Mouse (Mus musculus) CH12.LX (cell line): ENCODE measurements around the gene Pgr. TPM values are rescaled to one million over a fixed set of nuclear protein-coding genes. Genes with fewer than 3 reads are reported as not detected.
A peak's percentile ranks its signal among the peaks of the same experiment; 100 is the strongest.

Experiments
- DNase-seq: peaks from one replicate; pipeline ENCODE4 v3.0.0-alpha.2; 2013; ENCODE audit errors: extremely low read depth
- H3K27ac ChIP-seq: 2 replicates; pipeline ENCODE4 v1.5.1; 2012; ENCODE audit warnings: low read depth, mild to moderate bottlenecking, control low read depth, moderate library complexity; ENCODE audit not compliant: insufficient read depth
- H3K27me3 ChIP-seq: replicated peaks from 2 replicates; pipeline ENCODE3; 2012; ENCODE audit warnings: inconsistent platforms
- H3K36me3 ChIP-seq, 2 experiments: replicated peaks in 1 of 2; 2 replicates each; pipeline versions ENCODE3 to v1.6.1; 2012; ENCODE audit warnings: inconsistent platforms in 1 of 2, low read length in 1 of 2, mild to moderate bottlenecking in 1 of 2, mixed read lengths in 1 of 2, moderate library complexity in 1 of 2; ENCODE audit not compliant: control insufficient read depth in 1 of 2, insufficient read depth in 1 of 2
- H3K4me1 ChIP-seq, 2 experiments: 2 replicates each; pipeline ENCODE4 v1.6.1; 2012; ENCODE audit warnings: inconsistent platforms in 1 of 2, moderate library complexity in 1 of 2; ENCODE audit not compliant: insufficient read depth in 2 of 2, control insufficient read depth in 1 of 2
- H3K4me2 ChIP-seq: 2 replicates; pipeline ENCODE4 v1.6.1; 2012; ENCODE audit warnings: low read depth, mild to moderate bottlenecking, control low read depth; ENCODE audit not compliant: poor library complexity, insufficient read depth, severe bottlenecking
- H3K4me3 ChIP-seq, 3 experiments: fragments of 150-350 bp in 1 of 3; sonication (generic) in 1 of 3; replicated peaks in 1 of 3; 2 replicates each; pipeline versions ENCODE3 to v1.5.1; 2011 to 2012; ENCODE audit warnings: low read depth in 2 of 3, low read length in 2 of 3, mild to moderate bottlenecking in 2 of 3, moderate library complexity in 2 of 3, control low read depth in 1 of 3, improper control_type of control experiment in 1 of 3, inconsistent platforms in 1 of 3, mixed read lengths in 1 of 3; ENCODE audit not compliant: poor library complexity in 1 of 3
- H3K79me2 ChIP-seq: replicated peaks from 2 replicates; pipeline ENCODE4 v1.6.1; 2012; ENCODE audit warnings: mild to moderate bottlenecking, moderate library complexity; ENCODE audit not compliant: control insufficient read depth, poor library complexity, insufficient read depth, severe bottlenecking; ENCODE audit errors: extremely low read depth
- H3K9ac ChIP-seq: 2 replicates; pipeline ENCODE4 v1.6.1; 2012; ENCODE audit warnings: low read depth, mild to moderate bottlenecking, control low read depth, moderate library complexity; ENCODE audit not compliant: insufficient read depth
- H3K9me3 ChIP-seq: replicated peaks from 2 replicates; pipeline ENCODE3; 2012; ENCODE audit warnings: low read length, inconsistent platforms, mixed read lengths
- CTCF ChIP-seq, 2 experiments: IDR thresholded peaks in 1 of 2; conservative IDR thresholded peaks in 1 of 2; 2 replicates each; pipeline ENCODE4 v1.5.1; 2011 to 2012; ENCODE audit warnings: low read depth in 2 of 2, low read length in 2 of 2, improper control_type of control experiment in 1 of 2, inconsistent platforms in 1 of 2, mild to moderate bottlenecking in 1 of 2, moderate library complexity in 1 of 2
- E2F4 ChIP-seq: IDR thresholded peaks from 2 replicates; pipeline ENCODE4 v1.6.1; 2011; ENCODE audit warnings: low read depth, low read length, improper control_type of control experiment; ENCODE audit not compliant: insufficient replicate concordance
- MEF2A ChIP-seq: IDR thresholded peaks from 2 replicates; pipeline ENCODE4 v1.6.1; 2014; ENCODE audit warnings: low read depth, mild to moderate bottlenecking, inconsistent platforms, low read length, improper control_type of control experiment, borderline replicate concordance
- MYC ChIP-seq: IDR thresholded peaks from 2 replicates; pipeline ENCODE4 v1.6.1; 2011; ENCODE audit warnings: low read depth, mild to moderate bottlenecking, improper control_type of control experiment, low read length
- RAD21 ChIP-seq: IDR thresholded peaks from 2 replicates; pipeline ENCODE4 v1.6.1; 2011; ENCODE audit warnings: low read depth, mild to moderate bottlenecking, low read length, improper control_type of control experiment, moderate library complexity
- dilution Hi-C: fragments of 300-500 bp; cut with MboI; formaldehyde crosslinking; loops from 2 replicates; pipeline ENCODE4 v1.14.3; 2020; ENCODE audit warnings: low sequenced_read_pairs; ENCODE audit not compliant: extremely low pct_unique_long_range_greater_than_20kb, extremely low pct_ligation_motif_present
- in situ Hi-C: fragments of 300-500 bp; cut with MboI; formaldehyde crosslinking; loops from 3 replicates; pipeline ENCODE4 v1.14.3; 2019; ENCODE audit warnings: low sequenced_read_pairs, low pct_ligation_motif_present, low pct_unique_long_range_greater_than_20kb, mixed read lengths
- polyA plus RNA-seq: library from polyadenylated mRNA; unstranded; fragments of >175 nt; gene quantifications from 2 replicates; pipeline ENCODE4 v1.2.1, GENCODE M21; 2012; ENCODE audit warnings: low read depth; ENCODE audit not compliant: insufficient read length
- total RNA-seq, 2 experiments: library from RNA; depleted of rRNA; stranded (reverse); fragments of 300-350 nt in 1 of 2; fragments of >200 nt in 1 of 2; gene quantifications; 2 replicates each; pipeline ENCODE4 v1.2.3; 2012 to 2014

Gene Pgr
- total and polyA plus RNA-seq, 3 experiments = not detected

- peak; percentile 6 for TF ChIP-seq RAD21
- no peak for TF ChIP-seq MEF2A
- TF ChIP-seq CTCF (conservative IDR thresholded peaks at IDR 0.05 in 1 of 2, IDR thresholded peaks at IDR 0.05 in 1 of 2; ENCODE audit: low read depth in 2 of 2, low read length in 2 of 2) = peak in 1 of 2 experiments; percentile 15; a peak in 2 of 4 replicates
- TF ChIP-seq E2F4 = no peak
- TF ChIP-seq MYC = no peak
Observed at GRCm38 (mm10) chr9:9001170-9001569, 101.5 kb downstream of the Pgr start.

GRCm38 (mm10) chr9:9015108-9015507 is 115.5 kb downstream of the Pgr start:
- Histone ChIP-seq H3K9me3 (no peaks in the 10 kb centered on the region), H3K27me3 (no peaks in the 10 kb centered on the region), H3K4me2 (no peak overlapping the region), H3K4me1 (no peaks in the 10 kb centered on the region), H3K36me3 (no peaks in the 10 kb centered on the region), H3K79me2 (no peaks in the 10 kb centered on the region), H3K4me3 (no peak overlapping the region), H3K9ac (no peak overlapping the region), H3K27ac (no peak overlapping the region)
- TF ChIP-seq MEF2A = no peak
- in situ Hi-C loops = no loop called here
- no peak for DNase-seq
- dilution Hi-C loops = no loop called here

More at GRCm38 (mm10) chr9:9001170-9001569, 101.5 kb downstream of the Pgr start:
- dilution Hi-C loops = no loop called here
- H3K27me3 ChIP-seq = no peaks in the 10 kb centered on the region
- H3K36me3 ChIP-seq = no peaks in the 10 kb centered on the region
- H3K9me3 ChIP-seq = no peaks in the 10 kb centered on the region
- no peak overlapping the region for H3K4me3 ChIP-seq
- peak; percentile 8 for DNase-seq
- in situ Hi-C loops = no loop called here
- H3K4me1 ChIP-seq = no peaks in the 10 kb centered on the region
- H3K9ac ChIP-seq = no peak overlapping the region
- no peaks in the 10 kb centered on the region for H3K79me2 ChIP-seq
- H3K27ac ChIP-seq = no peak overlapping the region
- no peak overlapping the region for H3K4me2 ChIP-seq

Other genes with a start within 250 kb of the Pgr start
- gene Gm16485, start 72.0 kb downstream of the Pgr start, total RNA-seq (2012; rRNA removed) = not detected in 2 replicates
- not detected in 2 replicates for gene Gm16485, start 72.0 kb downstream of the Pgr start, total RNA-seq (2014; rRNA removed)
- gene Gm16485, start 72.0 kb downstream of the Pgr start, polyA plus RNA-seq = not detected in 2 replicates